Mouse (Mus musculus) forebrain, embryonic 11.5 days (tissue): ENCODE measurements around the gene Srsf9. TPM values are rescaled to one million over a fixed set of nuclear protein-coding genes. Genes with fewer than 3 reads are reported as not detected.

Source experiments
- ATAC-seq: fragments of 200-750 bp; cut with Nextera tagmentation; replicated peaks from 2 replicates; pipeline ENCODE4 v1.8.0; 2017; ENCODE audit warnings: moderate TSS enrichment; ENCODE audit not compliant: low FRiP score
- DNase-seq: peaks from one replicate; pipeline ENCODE4 v3.0.0-alpha.2; 2017; ENCODE audit warnings: low spot score
- H3K27ac ChIP-seq: fragments of 300-500 bp; sonication (generic); 2 replicates; pipeline ENCODE4 v1.5.1; 2014; ENCODE audit warnings: low read depth, low read length
- H3K27me3 ChIP-seq: fragments of 300-500 bp; sonication (generic); 2 replicates; pipeline ENCODE4 v1.6.1; 2014; ENCODE audit warnings: mild to moderate bottlenecking, low read length, mixed read lengths; ENCODE audit not compliant: control insufficient read depth, insufficient read depth
- H3K36me3 ChIP-seq: fragments of 300-500 bp; sonication (generic); 2 replicates; pipeline ENCODE4 v1.6.1; 2014; ENCODE audit warnings: mild to moderate bottlenecking, low read length, moderate library complexity, mixed read lengths; ENCODE audit not compliant: control insufficient read depth, insufficient read depth
- H3K4me1 ChIP-seq: fragments of 300-500 bp; sonication (generic); replicated peaks from 2 replicates; pipeline ENCODE4 v1.6.1; 2014; ENCODE audit warnings: low read length, mixed read lengths; ENCODE audit not compliant: control insufficient read depth, insufficient read depth
- H3K4me2 ChIP-seq: fragments of 300-500 bp; sonication (generic); 2 replicates; pipeline ENCODE4 v1.6.1; 2014; ENCODE audit warnings: low read depth, mild to moderate bottlenecking, low read length, moderate library complexity, mixed read lengths; ENCODE audit not compliant: severe bottlenecking
- H3K4me3 ChIP-seq: fragments of 300-500 bp; sonication (generic); 2 replicates; pipeline ENCODE4 v1.5.1; 2014; ENCODE audit warnings: low read depth, low read length
- H3K9ac ChIP-seq: fragments of 300-500 bp; sonication (generic); 2 replicates; pipeline ENCODE4 v1.6.1; 2014; ENCODE audit warnings: low read length
- H3K9me3 ChIP-seq: fragments of 300-500 bp; sonication (generic); 2 replicates; pipeline ENCODE4 v1.6.1; 2016; ENCODE audit warnings: low read length, mixed read lengths; ENCODE audit not compliant: control insufficient read depth
- WGBS: fragments of 180-500 bp; shearing (Covaris S2); extraction: QIAGEN DNeasy Blood & Tissue Kit; methylation state at CpG from one replicate; pipeline ENCODE4 v1.1.7; 2014; 5-methylcytosine and 5-hydroxymethylcytosine counted together
- polyA plus RNA-seq: library from polyadenylated mRNA; unstranded; fragments of >200 nt; fragmentation: Nextera tagmentation; extraction: Ambion mirVana; gene quantifications from 2 replicates; pipeline ENCODE4 v1.2.1, GENCODE M21; 2014

Gene Srsf9
- 373 and 388 TPM in 2 replicates for polyA plus RNA-seq

DNA sequence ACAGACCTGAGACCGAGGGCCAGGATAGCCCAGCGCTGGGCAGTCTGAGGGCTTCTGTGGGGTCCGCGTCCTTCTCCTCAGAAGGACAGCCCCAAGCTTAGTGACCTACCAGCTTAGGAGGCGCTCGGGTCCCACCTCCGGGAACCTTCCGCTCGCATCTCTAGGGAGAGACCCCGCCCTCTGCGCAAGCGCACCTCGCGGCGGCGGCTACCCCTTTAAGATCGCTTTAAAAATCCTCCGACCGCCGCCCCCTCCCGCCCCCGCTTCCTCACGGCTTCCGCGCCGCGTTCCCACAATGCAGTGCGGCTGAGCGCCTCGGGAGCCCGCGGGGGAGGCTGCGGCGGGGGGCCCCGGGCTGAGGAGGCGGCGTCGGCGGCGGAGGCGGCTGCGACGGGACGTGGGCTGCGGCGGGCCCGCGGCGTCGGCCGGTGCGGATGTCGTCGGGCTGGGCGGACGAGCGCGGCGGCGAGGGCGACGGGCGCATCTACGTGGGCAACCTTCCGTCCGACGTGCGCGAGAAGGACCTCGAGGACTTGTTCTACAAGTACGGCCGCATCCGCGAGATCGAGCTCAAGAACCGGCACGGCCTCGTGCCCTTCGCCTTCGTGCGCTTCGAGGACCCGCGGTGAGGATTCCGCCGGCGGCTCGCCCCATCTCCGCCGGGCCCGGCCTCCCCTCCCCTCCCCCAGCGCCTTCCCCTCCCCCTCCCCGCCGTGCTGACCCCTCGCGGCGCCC is at the start of gene Srsf9:
Gene Srsf9 (plus strand): TSS at position 303 of the 735 bp plus-strand sequence.
- DNase-seq (peak; percentile 98), ATAC-seq (peak; percentile 94)
- H3K4me2 ChIP-seq: peak within 1 kb of the TSS; percentile 83
- H3K27ac ChIP-seq: peak within 1 kb of the TSS; percentile 78
- WGBS: under 1% methylated on average over 82 of the region's 97 CpGs
- H3K9ac ChIP-seq: peak within 1 kb of the TSS; percentile 94
- H3K36me3 ChIP-seq: peaks cover 6% of the 10 kb centered on the region; the same call in 1 of the 2 replicates
- H3K4me3 ChIP-seq: peak within 1 kb of the TSS; percentile 98
- H3K27me3 ChIP-seq: no peaks in the 10 kb centered on the region
- peaks cover 9% of the 10 kb centered on the region for H3K4me1 ChIP-seq
- H3K9me3 ChIP-seq: no peaks in the 10 kb centered on the region

DNA sequence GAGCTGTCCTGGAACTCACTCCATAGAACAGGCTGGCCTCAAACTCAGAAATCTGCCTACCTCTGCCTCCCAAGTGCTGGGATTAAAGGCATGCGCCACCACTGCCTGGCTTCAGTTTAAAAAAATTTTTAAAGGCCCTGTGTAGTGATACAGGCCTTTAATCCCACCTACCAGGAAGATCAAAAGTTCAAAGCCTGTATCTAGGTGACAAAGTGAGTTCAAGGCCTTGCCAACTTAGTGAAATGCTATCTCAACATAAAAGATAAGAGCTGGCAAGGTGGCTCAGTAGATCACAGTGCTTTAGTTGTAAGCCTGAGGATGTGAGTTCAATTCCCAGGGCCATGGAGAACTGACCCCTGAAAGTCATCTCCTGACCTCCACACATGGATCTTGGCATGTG is 48.9 kb upstream of the Srsf9 start:
- Histone ChIP-seq H3K4me2 (no peak overlapping the region), H3K9me3 (no peaks in the 10 kb centered on the region), H3K36me3 (no peaks in the 10 kb centered on the region), H3K4me3 (no peak overlapping the region), H3K27me3 (no peaks in the 10 kb centered on the region), H3K27ac (no peak overlapping the region), H3K9ac (no peak overlapping the region), H3K4me1 (peaks cover 7% of the 10 kb centered on the region)
- ATAC-seq: no peak
- 90% methylated on average over 1 of the region's 1 CpGs for WGBS
- no peak for DNase-seq

DNA sequence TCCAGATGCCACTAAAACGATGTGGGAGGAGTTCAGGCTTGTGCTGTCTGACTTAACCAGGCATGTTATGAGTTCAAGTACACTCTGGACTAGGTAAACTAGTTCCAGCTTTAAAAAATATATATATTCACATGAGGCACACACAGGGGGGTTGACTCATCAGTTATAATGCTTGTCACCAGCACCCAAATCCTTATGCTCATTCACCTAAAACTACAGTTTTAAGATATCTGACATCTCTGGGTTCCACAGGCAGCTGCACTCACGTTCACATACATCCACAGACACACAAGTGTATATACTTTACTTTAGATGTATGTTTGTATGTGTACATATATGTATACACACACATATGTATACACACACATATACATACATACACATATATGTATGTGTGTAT is 48.2 kb upstream of the Srsf9 start:
- 63% methylated on average over 2 of the region's 2 CpGs for WGBS
- Histone ChIP-seq H3K4me2 (no peak overlapping the region), H3K36me3 (no peaks in the 10 kb centered on the region), H3K27me3 (no peaks in the 10 kb centered on the region), H3K9me3 (no peaks in the 10 kb centered on the region), H3K4me1 (peaks cover 7% of the 10 kb centered on the region), H3K4me3 (no peak overlapping the region), H3K27ac (no peak overlapping the region), H3K9ac (no peak overlapping the region)
- DNase-seq: no peak
- ATAC-seq: no peak

DNA sequence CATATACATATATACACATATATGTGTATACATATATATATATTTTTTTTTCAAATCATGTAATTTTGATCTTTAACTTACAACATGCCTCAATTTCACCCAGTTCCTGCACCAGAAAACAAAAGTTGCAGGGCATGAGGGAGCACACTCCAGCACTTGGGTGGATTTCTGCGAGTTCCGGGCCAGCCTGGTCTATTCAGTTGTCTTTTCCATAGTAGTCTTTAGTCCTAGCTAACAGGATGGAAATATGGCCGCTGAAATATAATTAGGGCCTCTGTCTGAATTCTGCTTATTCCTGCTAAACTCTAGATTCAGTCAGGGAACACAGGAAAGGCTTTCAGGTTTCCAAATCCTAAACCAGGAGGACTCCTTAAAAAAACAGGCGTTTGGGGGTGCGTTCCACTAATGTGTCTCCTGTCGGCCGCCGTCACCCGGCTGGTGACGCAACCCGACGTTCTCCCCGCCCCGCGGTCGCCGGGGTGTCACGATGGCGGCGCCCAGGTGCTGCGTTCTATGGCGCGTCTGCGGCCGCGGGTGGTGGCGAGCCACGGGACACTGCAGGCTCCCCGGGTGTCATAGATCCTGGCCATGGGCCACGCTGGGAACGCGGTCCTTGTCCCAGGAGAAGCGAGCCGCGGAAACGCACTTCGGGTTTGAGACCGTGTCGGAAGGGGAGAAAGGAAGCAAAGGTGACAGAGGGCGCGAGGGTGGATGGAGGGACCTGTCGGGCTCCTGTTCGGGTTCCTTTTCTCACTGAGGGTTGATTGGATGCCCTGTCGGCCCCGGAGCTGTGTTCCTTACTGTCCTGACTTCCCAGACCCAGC is 47.5 kb upstream of the Srsf9 start, which contains the start of gene Coq5:
Gene Coq5 (plus strand): TSS at position 441 of the 824 bp plus-strand sequence.
- Histone ChIP-seq H3K36me3 (no peaks in the 10 kb centered on the region), H3K27ac (no peak within 1 kb of the TSS), H3K4me2 (peak within 1 kb of the TSS; percentile 62), H3K9ac (peak within 1 kb of the TSS; percentile 77), H3K4me3 (peak within 1 kb of the TSS; percentile 96), H3K9me3 (no peaks in the 10 kb centered on the region), H3K4me1 (peaks cover 7% of the 10 kb centered on the region), H3K27me3 (no peaks in the 10 kb centered on the region)
- ATAC-seq (peak; percentile 71), DNase-seq (peak; percentile 90)
- WGBS: 5% methylated on average over 45 of the region's 45 CpGs

DNA sequence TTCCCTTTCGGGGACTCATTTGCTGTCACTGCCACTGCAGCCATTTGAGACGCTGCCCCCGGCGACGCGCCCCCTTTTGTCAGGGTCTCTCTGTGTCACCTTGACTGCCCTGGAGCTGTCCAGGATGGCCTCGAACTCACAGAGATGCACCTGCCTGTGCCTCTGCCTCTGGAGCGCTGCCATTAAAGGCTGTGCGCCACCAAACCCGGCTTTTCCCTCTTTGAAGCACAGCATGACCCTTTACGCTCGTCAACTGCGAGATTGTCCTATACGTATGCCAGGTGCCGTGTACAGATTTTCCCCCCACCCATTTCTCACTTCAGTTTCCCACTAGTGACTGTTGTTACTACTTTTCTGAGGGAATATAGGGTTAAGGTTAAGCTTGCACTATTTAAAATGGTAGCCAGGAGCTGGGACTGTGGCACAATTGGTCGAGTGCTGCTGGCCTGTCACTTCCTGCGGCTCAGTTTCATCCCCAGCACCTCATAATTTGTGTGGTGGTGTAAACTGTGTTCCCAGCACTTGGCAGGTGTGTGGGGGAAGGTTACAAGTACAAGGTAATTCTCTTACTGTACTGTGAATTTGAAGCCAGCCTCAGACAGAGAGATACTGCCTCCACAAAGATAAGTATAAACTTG is 46.8 kb upstream of the Srsf9 start:
- H3K36me3 ChIP-seq: no peaks in the 10 kb centered on the region

DNA sequence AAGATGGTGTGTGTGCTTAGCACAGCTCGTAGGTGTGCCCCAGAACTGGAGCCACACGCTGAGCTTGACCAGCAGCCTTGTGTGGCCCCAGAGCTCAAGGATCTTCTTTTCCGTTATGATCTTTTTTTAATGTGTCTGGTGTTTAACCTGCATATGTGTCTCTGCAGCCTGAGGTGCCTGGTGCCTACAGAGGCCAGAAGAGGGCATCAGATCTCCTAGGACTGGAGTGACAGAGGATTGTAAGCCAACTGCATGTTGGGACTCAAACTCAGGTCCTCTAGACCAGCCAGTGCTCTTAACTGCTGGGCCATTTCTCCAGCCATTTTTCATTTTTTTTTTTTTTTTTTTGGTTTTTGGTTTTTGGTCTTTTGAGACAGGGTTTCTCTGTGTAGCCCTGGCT is 42.2 kb upstream of the Srsf9 start:
- no peaks in the 10 kb centered on the region for H3K27me3 ChIP-seq
- no peak overlapping the region for H3K9ac ChIP-seq
- no peaks in the 10 kb centered on the region for H3K36me3 ChIP-seq
- no peaks in the 10 kb centered on the region for H3K9me3 ChIP-seq
- ATAC-seq (no peak), DNase-seq (no peak)
- WGBS: 92% methylated on average over 3 of the region's 3 CpGs
- no peak overlapping the region for H3K4me3 ChIP-seq
- peaks cover 7% of the 10 kb centered on the region for H3K4me1 ChIP-seq
- no peak overlapping the region for H3K4me2 ChIP-seq
- H3K27ac ChIP-seq: no peak overlapping the region

More for the DNA sequence above, 46.8 kb upstream of the Srsf9 start:
- ATAC-seq (0 out of 2 replicates have a peak, but pooled peaks have one; percentile 2), DNase-seq (peak; percentile 61)
- H3K4me1 ChIP-seq: peaks cover 7% of the 10 kb centered on the region
- WGBS: 11% methylated on average over 17 of the region's 17 CpGs
- peak overlapping the region; percentile 62 for H3K4me2 ChIP-seq
- peak overlapping the region; percentile 96 for H3K4me3 ChIP-seq
- peak overlapping the region; percentile 77 for H3K9ac ChIP-seq
- no peak overlapping the region for H3K27ac ChIP-seq
- H3K9me3 ChIP-seq: no peaks in the 10 kb centered on the region
- no peaks in the 10 kb centered on the region for H3K27me3 ChIP-seq

DNA sequence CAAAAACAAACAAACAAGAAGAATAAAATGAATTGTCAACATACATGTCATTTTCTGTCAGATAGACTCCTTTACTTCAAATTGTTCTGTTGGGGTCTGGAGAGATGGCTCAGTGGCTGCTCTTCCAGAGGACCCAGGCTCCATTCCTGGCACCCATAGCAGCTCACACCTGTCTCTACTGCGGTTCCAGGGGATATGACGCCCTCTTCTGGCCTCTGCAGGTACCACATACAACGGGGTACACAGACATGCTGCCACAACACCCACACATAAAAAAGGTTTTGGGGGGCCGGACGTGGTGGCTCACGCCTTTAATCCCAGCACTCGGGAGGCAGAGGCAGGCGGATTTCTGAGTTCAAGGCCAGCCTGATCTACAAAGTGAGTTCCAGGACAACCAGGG is 32.8 kb upstream of the Srsf9 start:
- Histone ChIP-seq H3K27me3 (no peaks in the 10 kb centered on the region), H3K4me3 (no peak overlapping the region), H3K36me3 (peaks cover 8% of the 10 kb centered on the region), H3K9me3 (no peaks in the 10 kb centered on the region), H3K27ac (no peak overlapping the region), H3K9ac (no peak overlapping the region), H3K4me1 (peaks cover 10% of the 10 kb centered on the region; the same call in 1 of the 2 replicates), H3K4me2 (no peak overlapping the region)
- no peak for ATAC-seq
- no peak for DNase-seq
- WGBS: 91% methylated on average over 8 of the region's 8 CpGs

DNA sequence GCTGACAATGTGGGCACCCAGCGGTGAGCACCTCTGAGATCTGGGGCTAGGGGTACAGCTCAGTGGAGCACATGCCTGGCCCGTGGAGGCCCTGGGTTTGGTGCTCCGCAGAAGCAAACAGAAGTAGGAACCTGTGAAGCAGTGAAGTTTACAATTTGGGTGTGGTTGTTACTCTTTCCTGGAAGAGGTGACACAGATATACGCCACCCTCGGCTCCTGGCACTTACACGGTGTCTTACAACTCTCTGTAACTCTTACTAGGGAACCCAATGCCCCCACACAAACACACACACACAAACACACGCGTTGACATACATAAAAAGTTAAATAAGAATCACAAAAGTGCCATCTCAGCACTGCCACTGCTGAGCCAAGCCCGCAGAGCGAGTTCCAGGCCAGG is 30.6 kb upstream of the Srsf9 start:
- Histone ChIP-seq H3K4me2 (no peak overlapping the region), H3K4me1 (peaks cover 15% of the 10 kb centered on the region; the same call in 1 of the 2 replicates), H3K4me3 (no peak overlapping the region), H3K9me3 (no peaks in the 10 kb centered on the region), H3K27ac (no peak overlapping the region), H3K36me3 (peaks cover 8% of the 10 kb centered on the region), H3K9ac (no peak overlapping the region), H3K27me3 (no peaks in the 10 kb centered on the region)
- ATAC-seq (no peak), DNase-seq (no peak)
- 91% methylated on average over 10 of the region's 10 CpGs for WGBS
